Mouse (Mus musculus): ENCODE data around the gene Lta. TPM values are rescaled to one million over a fixed set of nuclear protein-coding genes. Genes with fewer than 3 reads are reported as not detected.

Gene Lta
- polyA plus RNA-seq, 1 experiment, result 26.8 TPM

- 10% methylated on average over 23 of the region's 28 CpGs for WGBS
- Histone ChIP-seq H3K27me3 (ENCODE audit: control insufficient read depth, insufficient read depth, low read length) (no peaks in the 10 kb centered on the region), H3K4me1 (ENCODE audit: control insufficient read depth, insufficient read depth, insufficient read length) (peaks cover 33% of the 10 kb centered on the region; the same call in 1 of the 2 replicates), H3K36me3 (ENCODE audit: control insufficient read depth, insufficient read depth, low read length) (peaks cover 13% of the 10 kb centered on the region), H3K27ac (ENCODE audit: insufficient read depth, low read length) (peak within 1 kb of the TSS; percentile 100), H3K4me3 (ENCODE audit: extremely low read depth, insufficient read depth, insufficient read length) (peak within 1 kb of the TSS; percentile 92)
- TF ChIP-seq POLR2A (IDR thresholded peaks at IDR 0.05; ENCODE audit: low read depth, low read length), result peak; percentile 81
- TF ChIP-seq CTCF (IDR thresholded peaks at IDR 0.05; ENCODE audit: extremely low read depth, insufficient read depth, insufficient read length, insufficient replicate concordance), result no peak
- DNase-seq (ENCODE audit: low read depth in 1 of 2, low spot score in 2 of 2), result peak in 1 of 2 experiments; percentile 89
Observed at GRCm38 (mm10) chr17:35193881-35194843, 11.0 kb downstream of the Lta start, which contains the start of gene Ltb. TSS of gene Ltb (plus strand) at chr17:35194439.

GRCm38 (mm10) chr17:35192924-35193323, 12.2 kb downstream of the Lta start:
- H3K27ac ChIP-seq (ENCODE audit: insufficient read depth, low read length), result peak overlapping the region; percentile 100
- H3K4me3 ChIP-seq (ENCODE audit: extremely low read depth, insufficient read depth, insufficient read length), result no peak overlapping the region
- H3K4me1 ChIP-seq (ENCODE audit: control insufficient read depth, insufficient read depth, insufficient read length), result peaks cover 43% of the 10 kb centered on the region; the same call in 1 of the 2 replicates
- TF ChIP-seq POLR2A (IDR thresholded peaks at IDR 0.05; ENCODE audit: low read depth, low read length), result no peak
- TF ChIP-seq CTCF (IDR thresholded peaks at IDR 0.05; ENCODE audit: extremely low read depth, insufficient read depth, insufficient read length, insufficient replicate concordance), result no peak
- WGBS, result 43% methylated on average over 5 of the region's 5 CpGs
- DNase-seq (ENCODE audit: low read depth in 1 of 2, low spot score in 2 of 2), result no peak
- H3K27me3 ChIP-seq (ENCODE audit: control insufficient read depth, insufficient read depth, low read length), result no peaks in the 10 kb centered on the region
- peaks cover 13% of the 10 kb centered on the region for H3K36me3 ChIP-seq (ENCODE audit: control insufficient read depth, insufficient read depth, low read length)

GRCm38 (mm10) chr17:35191723-35192122, 13.4 kb downstream of the Lta start:
- Histone ChIP-seq H3K27me3 (ENCODE audit: control insufficient read depth, insufficient read depth, low read length) (no peaks in the 10 kb centered on the region), H3K4me1 (ENCODE audit: control insufficient read depth, insufficient read depth, insufficient read length) (peaks cover 45% of the 10 kb centered on the region; the same call in 1 of the 2 replicates), H3K27ac (ENCODE audit: insufficient read depth, low read length) (peak overlapping the region; percentile 24), H3K4me3 (ENCODE audit: extremely low read depth, insufficient read depth, insufficient read length) (no peak overlapping the region), H3K36me3 (ENCODE audit: control insufficient read depth, insufficient read depth, low read length) (peaks cover 13% of the 10 kb centered on the region)
- 71% methylated on average over 2 of the region's 2 CpGs for WGBS
- no peak for DNase-seq (ENCODE audit: low read depth in 1 of 2, low spot score in 2 of 2)
- TF ChIP-seq CTCF (IDR thresholded peaks at IDR 0.05; ENCODE audit: extremely low read depth, insufficient read depth, insufficient read length, insufficient replicate concordance), result peak; percentile 2; the same call in 1 of the 2 replicates
- no peak for TF ChIP-seq POLR2A (IDR thresholded peaks at IDR 0.05; ENCODE audit: low read depth, low read length)

GRCm38 (mm10) chr17:35190096-35190495, 15.1 kb downstream of the Lta start:
- no peaks in the 10 kb centered on the region for H3K27me3 ChIP-seq (ENCODE audit: control insufficient read depth, insufficient read depth, low read length)
- TF ChIP-seq POLR2A (IDR thresholded peaks at IDR 0.05; ENCODE audit: low read depth, low read length), result peak; percentile 5
- no peak for TF ChIP-seq CTCF (IDR thresholded peaks at IDR 0.05; ENCODE audit: extremely low read depth, insufficient read depth, insufficient read length, insufficient replicate concordance)
- 11% methylated on average over 4 of the region's 4 CpGs for WGBS
- DNase-seq (ENCODE audit: low read depth in 1 of 2, low spot score in 2 of 2), result peak in 1 of 2 experiments; percentile 55
- H3K4me1 ChIP-seq (ENCODE audit: control insufficient read depth, insufficient read depth, insufficient read length), result peaks cover 51% of the 10 kb centered on the region; the same call in 1 of the 2 replicates
- H3K36me3 ChIP-seq (ENCODE audit: control insufficient read depth, insufficient read depth, low read length), result peaks cover 1% of the 10 kb centered on the region; the same call in 1 of the 2 replicates
- peak overlapping the region; percentile 89 for H3K27ac ChIP-seq (ENCODE audit: insufficient read depth, low read length)
- H3K4me3 ChIP-seq (ENCODE audit: extremely low read depth, insufficient read depth, insufficient read length), result no peak overlapping the region

GRCm38 (mm10) chr17:35189186-35189585, 16.0 kb downstream of the Lta start:
- Histone ChIP-seq H3K4me1 (ENCODE audit: control insufficient read depth, insufficient read depth, insufficient read length) (peaks cover 56% of the 10 kb centered on the region; the same call in 1 of the 2 replicates), H3K27me3 (ENCODE audit: control insufficient read depth, insufficient read depth, low read length) (no peaks in the 10 kb centered on the region), H3K27ac (ENCODE audit: insufficient read depth, low read length) (peak overlapping the region; percentile 89), H3K4me3 (ENCODE audit: extremely low read depth, insufficient read depth, insufficient read length) (no peak overlapping the region), H3K36me3 (ENCODE audit: control insufficient read depth, insufficient read depth, low read length) (no peaks in the 10 kb centered on the region)
- 0% methylated on average over 1 of the region's 1 CpGs for WGBS
- peak in 1 of 2 experiments; percentile 37 for DNase-seq (ENCODE audit: low read depth in 1 of 2, low spot score in 2 of 2)
- no peak for TF ChIP-seq CTCF (IDR thresholded peaks at IDR 0.05; ENCODE audit: extremely low read depth, insufficient read depth, insufficient read length, insufficient replicate concordance)
- TF ChIP-seq POLR2A (IDR thresholded peaks at IDR 0.05; ENCODE audit: low read depth, low read length), result peak; percentile 34; the same call in 1 of the 2 replicates

- Histone ChIP-seq H3K4me3 (ENCODE audit: extremely low read depth, insufficient read depth, insufficient read length) (peak within 1 kb of the TSS; percentile 31; the same call in 1 of the 2 replicates), H3K27ac (ENCODE audit: insufficient read depth, low read length) (peak within 1 kb of the TSS; percentile 89), H3K4me1 (ENCODE audit: control insufficient read depth, insufficient read depth, insufficient read length) (peaks cover 50% of the 10 kb centered on the region; the same call in 1 of the 2 replicates)
Observed at GRCm38 (mm10) chr17:35187959-35188610, 17.1 kb downstream of the Lta start, which contains the start of gene Lst1. TSS of gene Lst1 (minus strand) at chr17:35188439.

More at GRCm38 (mm10) chr17:35187959-35188610, 17.1 kb downstream of the Lta start, which contains the start of gene Lst1:
- TF ChIP-seq POLR2A (IDR thresholded peaks at IDR 0.05; ENCODE audit: low read depth, low read length), result no peak
- no peak for TF ChIP-seq CTCF (IDR thresholded peaks at IDR 0.05; ENCODE audit: extremely low read depth, insufficient read depth, insufficient read length, insufficient replicate concordance)
- 26% methylated on average over 7 of the region's 7 CpGs for WGBS
- no peaks in the 10 kb centered on the region for H3K27me3 ChIP-seq (ENCODE audit: control insufficient read depth, insufficient read depth, low read length)
- DNase-seq (ENCODE audit: low read depth in 1 of 2, low spot score in 2 of 2), result peak in 1 of 2 experiments; percentile 40
- H3K36me3 ChIP-seq (ENCODE audit: control insufficient read depth, insufficient read depth, low read length), result no peaks in the 10 kb centered on the region

All from spleen, adult 2 months (tissue).